Mouse (Mus musculus) E14TG2a.4 (cell line): ENCODE results near the gene Izumo1r.

Experiments used
- CTCF ChIP-seq: conservative IDR thresholded peaks from 2 replicates; pipeline ENCODE4 v1.5.1; 2014; ENCODE audit warnings: low read length
- NANOG ChIP-seq: IDR thresholded peaks from 2 replicates; pipeline ENCODE4 v1.6.1; 2014; ENCODE audit warnings: borderline replicate concordance, low read length, mixed read lengths
- POU5F1 ChIP-seq: IDR thresholded peaks from 2 replicates; pipeline ENCODE4 v1.6.1; 2014; ENCODE audit warnings: low read length, borderline replicate concordance

GRCm38 (mm10) chr9:14859868-14860639 lies 43.7 kb downstream of the Izumo1r start, which contains the start of gene Gpr83:
- TF ChIP-seq CTCF (no peak), NANOG (no peak), POU5F1 (no peak)
